Mouse (Mus musculus): ENCODE results near the gene Crhbp.

DNA sequence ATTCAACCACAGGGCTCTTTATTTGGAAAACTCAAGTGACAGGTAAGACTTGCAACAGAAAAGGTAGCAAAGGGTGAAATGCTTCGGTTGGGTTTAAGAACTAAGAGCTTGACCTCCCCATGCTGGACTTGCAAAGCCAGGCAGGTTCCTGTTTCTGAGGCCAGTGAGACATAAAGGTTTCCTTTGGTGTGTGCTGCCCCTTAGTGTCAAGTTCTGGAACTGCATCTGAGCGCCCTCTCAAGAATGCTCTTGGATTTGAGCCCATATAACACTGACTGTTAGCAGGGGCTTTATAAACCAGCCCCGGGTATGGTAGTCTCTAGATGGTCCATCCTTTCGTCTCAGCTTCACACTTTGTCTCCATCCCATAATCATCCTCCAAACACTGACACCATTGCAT lies 36.7 kb upstream of the Crhbp start:
- TF ChIP-seq CTCF (IDR thresholded peaks at IDR 0.05; ENCODE audit: borderline replicate concordance, insufficient read depth, low read depth, low read length) (peak; percentile 77), POLR2A (IDR thresholded peaks at IDR 0.05; ENCODE audit: borderline replicate concordance, insufficient read depth, low read length) (no peak)

Data from cerebellum, adult 2 months (tissue).